Mouse (Mus musculus): ENCODE data around the gene Smim26. TPM values are rescaled to one million over a fixed set of nuclear protein-coding genes. Genes with fewer than 3 reads are reported as not detected.

The Smim26 gene
- polyA plus RNA-seq, 1 experiment from 2014 or later = 82.4 TPM

GRCm38 (mm10) chr2:144598006-144598405 lies 4.2 kb downstream of the Smim26 start:
- no peak for ATAC-seq (ENCODE audit: low FRiP score)
- Histone ChIP-seq H3K4me2 (no peak overlapping the region), H3K36me3 (no peaks in the 10 kb centered on the region), H3K9ac (replicated peaks) (no peak overlapping the region), H3K27ac (replicated peaks) (no peak overlapping the region), H3K27me3 (replicated peaks) (no peaks in the 10 kb centered on the region), H3K4me3 (replicated peaks) (no peak overlapping the region), H3K9me3 (replicated peaks) (no peaks in the 10 kb centered on the region), H3K4me1 (peaks cover 22% of the 10 kb centered on the region)
- WGBS = 79% methylated on average over 2 of the region's 2 CpGs

DNA sequence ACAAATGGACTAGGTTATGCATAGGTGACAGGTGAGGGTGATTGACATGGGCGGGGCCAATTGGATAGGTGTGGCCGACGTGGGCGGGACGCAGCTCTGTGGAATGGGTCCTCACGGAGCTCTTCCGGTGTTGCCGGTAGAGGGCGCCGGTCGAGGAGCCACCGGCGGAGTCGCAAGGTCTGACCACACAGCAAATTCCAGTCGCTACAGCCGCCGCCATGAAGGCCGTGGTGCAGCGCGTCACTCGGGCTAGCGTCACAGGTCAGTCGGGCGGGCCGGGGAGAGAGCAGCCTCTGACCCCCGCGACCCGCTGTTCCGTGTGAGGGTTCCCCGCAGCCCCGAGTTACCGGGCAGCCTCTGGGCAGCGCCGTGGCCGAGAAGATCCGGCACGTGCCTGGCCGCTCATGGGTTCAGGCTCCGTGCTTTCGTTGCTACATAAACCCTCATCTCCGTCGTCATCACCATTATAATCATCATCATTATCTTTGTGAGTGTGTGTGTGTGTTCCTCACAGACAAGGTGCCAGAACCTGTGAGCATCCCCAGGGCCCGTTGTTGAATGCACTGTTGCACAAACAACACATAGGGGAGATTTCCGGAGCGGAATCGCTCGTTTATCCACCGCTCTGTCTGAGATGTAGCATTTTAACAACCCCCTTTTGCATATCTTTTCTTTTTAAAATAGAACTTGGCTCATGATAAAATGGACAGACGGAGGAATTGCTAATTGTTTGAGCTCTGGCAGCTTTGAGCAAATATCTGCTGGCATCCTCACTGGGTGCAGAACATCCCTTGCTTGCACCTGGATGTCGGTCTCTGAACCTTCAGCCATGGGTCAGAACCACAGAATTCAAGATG lies 6.2 kb downstream of the Smim26 start, which contains the start of gene Dtd1:
Gene Dtd1, plus strand, starts transcription at position 67 of the 857 bp plus-strand sequence.
- H3K4me1 ChIP-seq = peaks cover 12% of the 10 kb centered on the region
- H3K27ac ChIP-seq (replicated peaks) = peak within 1 kb of the TSS; percentile 88
- WGBS = 1% methylated on average over 50 of the region's 50 CpGs
- peak within 1 kb of the TSS; percentile 64 for H3K4me2 ChIP-seq
- no peaks in the 10 kb centered on the region for H3K9me3 ChIP-seq (replicated peaks)
- H3K36me3 ChIP-seq = no peaks in the 10 kb centered on the region; the same call in none of the 2 replicates
- no peaks in the 10 kb centered on the region for H3K27me3 ChIP-seq (replicated peaks)
- H3K4me3 ChIP-seq (replicated peaks) = peak within 1 kb of the TSS; percentile 59
- peak; percentile 90 for ATAC-seq (ENCODE audit: low FRiP score)
- H3K9ac ChIP-seq (replicated peaks) = peak within 1 kb of the TSS; percentile 76

DNA sequence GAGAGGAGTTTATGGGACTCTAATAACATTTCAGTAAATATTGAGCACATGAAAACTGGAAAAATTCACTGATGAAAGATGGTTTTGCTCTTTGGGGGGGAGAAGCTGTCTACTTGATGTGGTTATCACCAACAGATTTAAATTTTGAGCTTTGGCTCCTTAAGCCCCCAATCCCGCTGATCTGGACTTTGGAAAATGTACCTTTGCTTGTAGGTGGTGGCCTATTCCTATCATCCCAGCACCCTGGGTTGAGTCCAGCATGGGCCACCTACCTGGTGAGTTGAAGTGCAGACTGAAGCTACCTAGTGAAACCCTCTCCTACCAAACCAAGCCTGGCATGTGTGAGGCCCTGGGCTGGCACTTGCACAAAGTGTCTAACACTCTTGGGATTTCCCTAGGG lies 7.7 kb downstream of the Smim26 start:
- Histone ChIP-seq H3K36me3 (peaks cover 10% of the 10 kb centered on the region), H3K27me3 (replicated peaks) (no peaks in the 10 kb centered on the region), H3K27ac (replicated peaks) (no peak overlapping the region), H3K9me3 (replicated peaks) (no peaks in the 10 kb centered on the region), H3K9ac (replicated peaks) (no peak overlapping the region), H3K4me2 (no peak overlapping the region), H3K4me3 (replicated peaks) (no peak overlapping the region), H3K4me1 (peaks cover 12% of the 10 kb centered on the region)
- whole genome bisulfite sequencing = 100% methylated on average over 1 of the region's 1 CpGs
- no peak for ATAC-seq (ENCODE audit: low FRiP score)

DNA sequence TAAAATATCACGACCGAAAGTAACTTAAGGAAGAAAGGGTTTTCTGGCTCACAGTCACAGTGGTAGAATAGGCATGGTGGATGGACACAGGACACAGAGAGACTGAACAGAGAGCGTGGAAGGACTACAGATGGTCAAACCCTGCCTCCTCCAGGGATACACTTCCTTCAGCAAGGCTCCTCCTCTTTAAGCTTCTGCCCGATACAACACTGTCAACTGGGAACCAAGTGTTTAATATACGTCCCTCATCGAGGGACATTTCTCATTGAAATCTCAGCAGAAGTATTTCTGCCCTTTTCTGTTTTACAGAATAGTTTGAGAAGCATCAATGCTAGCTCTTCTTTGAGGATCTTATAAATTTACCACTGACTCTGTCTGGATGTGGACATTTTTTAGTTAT lies 20.1 kb downstream of the Smim26 start:
- no peaks in the 10 kb centered on the region for H3K27me3 ChIP-seq (replicated peaks)

DNA sequence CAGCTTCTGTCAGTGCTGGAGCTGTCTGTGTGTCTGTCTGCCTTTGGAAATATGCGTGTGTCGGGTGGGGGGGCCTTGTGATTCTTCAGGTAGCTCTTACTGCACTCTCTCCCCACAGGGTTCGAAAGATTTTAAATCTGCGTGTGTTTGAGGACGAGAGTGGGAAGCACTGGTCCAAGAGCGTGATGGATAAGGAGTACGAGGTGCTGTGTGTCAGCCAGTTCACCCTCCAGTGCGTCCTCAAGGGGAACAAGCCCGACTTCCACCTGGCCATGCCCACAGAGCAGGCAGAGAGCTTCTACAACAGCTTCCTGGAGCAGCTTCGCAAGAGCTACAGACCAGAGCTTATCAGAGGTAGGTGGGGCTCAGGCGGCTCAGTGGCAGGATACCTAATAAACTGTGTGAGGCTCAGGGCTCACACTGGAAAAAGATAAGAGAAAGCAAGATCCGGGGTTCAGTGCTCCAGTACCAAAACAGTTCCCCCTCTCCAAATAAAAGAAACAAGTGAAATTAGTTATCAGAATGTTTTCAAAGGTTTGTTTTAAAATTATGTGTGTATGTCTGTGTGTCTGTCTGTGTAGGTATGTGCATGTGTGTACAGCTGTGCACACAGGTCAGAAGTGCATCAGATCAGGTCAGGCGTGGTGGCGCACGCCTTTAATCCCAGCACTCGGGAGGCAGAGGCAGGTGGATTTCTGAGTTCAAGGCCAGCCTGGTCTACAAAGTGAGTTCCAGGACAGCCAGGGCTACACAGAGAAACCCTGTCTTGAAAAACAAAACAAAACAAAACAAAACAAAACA lies 23.4 kb downstream of the Smim26 start:
- Histone ChIP-seq H3K9ac (replicated peaks) (no peak overlapping the region), H3K4me3 (replicated peaks) (no peak overlapping the region), H3K36me3 (peaks cover 6% of the 10 kb centered on the region; the same call in 1 of the 2 replicates), H3K4me1 (no peaks in the 10 kb centered on the region), H3K27me3 (replicated peaks) (no peaks in the 10 kb centered on the region), H3K27ac (replicated peaks) (no peak overlapping the region), H3K9me3 (replicated peaks) (0 out of 2 replicates have a peak, but pooled peaks cover 3% of the 10 kb centered on the region), H3K4me2 (no peak overlapping the region)
- no peak for ATAC-seq (ENCODE audit: low FRiP score)
- WGBS = 92% methylated on average over 16 of the region's 16 CpGs

More for the DNA sequence above, 20.1 kb downstream of the Smim26 start:
- Histone ChIP-seq H3K9me3 (replicated peaks) (0 out of 2 replicates have a peak, but pooled peaks cover 3% of the 10 kb centered on the region), H3K4me3 (replicated peaks) (no peak overlapping the region), H3K36me3 (peaks cover 2% of the 10 kb centered on the region; the same call in 1 of the 2 replicates), H3K9ac (replicated peaks) (no peak overlapping the region), H3K27ac (replicated peaks) (no peak overlapping the region), H3K4me2 (no peak overlapping the region), H3K4me1 (no peaks in the 10 kb centered on the region)
- WGBS = 92% methylated on average over 6 of the region's 6 CpGs
- ATAC-seq (ENCODE audit: low FRiP score) = no peak

- no peaks in the 10 kb centered on the region for H3K27me3 ChIP-seq (replicated peaks)
- no peaks in the 10 kb centered on the region for H3K9me3 ChIP-seq (replicated peaks)
- no peak overlapping the region for H3K4me2 ChIP-seq
- no peak overlapping the region for H3K27ac ChIP-seq (replicated peaks)
- H3K36me3 ChIP-seq = peaks cover 17% of the 10 kb centered on the region
- H3K4me3 ChIP-seq (replicated peaks) = no peak overlapping the region
- H3K9ac ChIP-seq (replicated peaks) = no peak overlapping the region
- no peaks in the 10 kb centered on the region for H3K4me1 ChIP-seq
- WGBS = 41% methylated on average over 6 of the region's 6 CpGs
- no peak for ATAC-seq (ENCODE audit: low FRiP score)
Observed at GRCm38 (mm10) chr2:144621491-144621890, 27.6 kb downstream of the Smim26 start.

- H3K4me1 ChIP-seq = peaks cover 10% of the 10 kb centered on the region
- 84% methylated on average over 2 of the region's 2 CpGs for WGBS
- H3K27ac ChIP-seq (replicated peaks) = no peak overlapping the region
- no peak overlapping the region for H3K4me3 ChIP-seq (replicated peaks)
- H3K9me3 ChIP-seq (replicated peaks) = no peaks in the 10 kb centered on the region
- no peak for ATAC-seq (ENCODE audit: low FRiP score)
- peaks cover 6% of the 10 kb centered on the region for H3K36me3 ChIP-seq
- no peak overlapping the region for H3K9ac ChIP-seq (replicated peaks)
- no peak overlapping the region for H3K4me2 ChIP-seq
- no peaks in the 10 kb centered on the region for H3K27me3 ChIP-seq (replicated peaks)
Observed at GRCm38 (mm10) chr2:144633551-144633950, 39.7 kb downstream of the Smim26 start.

DNA sequence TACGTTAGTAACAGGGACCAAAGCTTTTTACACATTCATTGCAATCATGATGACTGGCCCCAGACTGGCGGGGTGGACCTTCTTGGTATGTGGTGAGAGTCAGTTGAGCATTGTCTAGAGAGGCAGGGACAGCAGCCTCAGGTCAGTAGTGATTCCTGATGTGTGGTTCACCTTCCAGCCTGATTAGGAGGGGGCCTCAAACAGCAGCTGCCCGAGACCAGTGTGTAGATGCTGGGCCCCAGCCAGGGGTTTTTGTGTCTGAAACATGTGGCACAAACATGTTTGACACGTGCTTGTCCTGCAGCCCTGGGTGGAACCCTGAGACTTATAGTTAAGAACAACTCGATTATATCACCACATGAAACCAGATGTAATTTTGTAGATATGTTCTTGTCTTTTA lies 40.4 kb downstream of the Smim26 start:
- Histone ChIP-seq H3K27me3 (replicated peaks) (no peaks in the 10 kb centered on the region), H3K36me3 (peaks cover 6% of the 10 kb centered on the region), H3K4me1 (peaks cover 10% of the 10 kb centered on the region), H3K4me2 (no peak overlapping the region), H3K4me3 (replicated peaks) (no peak overlapping the region), H3K9me3 (replicated peaks) (no peaks in the 10 kb centered on the region), H3K27ac (replicated peaks) (peak overlapping the region; percentile 49), H3K9ac (replicated peaks) (no peak overlapping the region)
- peak; percentile 10; the same call in 1 of the 2 replicates for ATAC-seq (ENCODE audit: low FRiP score)
- 67% methylated on average over 5 of the region's 5 CpGs for WGBS

DNA sequence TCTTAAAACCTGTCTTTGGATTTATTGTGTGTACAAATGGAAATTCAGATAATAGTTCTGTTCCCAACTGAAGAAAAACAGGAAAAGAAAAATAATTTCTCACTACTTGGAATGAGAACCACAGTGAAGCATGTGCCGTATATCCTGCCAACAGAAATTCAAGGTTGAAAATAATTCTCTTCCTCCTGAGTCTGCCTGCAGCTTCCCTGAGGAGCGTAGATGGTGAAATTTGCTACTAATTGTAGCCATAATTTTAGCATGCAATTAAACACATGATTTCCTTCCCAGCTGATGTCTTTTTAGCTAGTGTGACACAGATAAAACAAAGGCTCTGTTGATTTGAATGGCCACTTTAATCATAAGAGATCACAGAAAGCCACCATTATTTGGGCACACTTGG lies 40.9 kb downstream of the Smim26 start:
- Histone ChIP-seq H3K27ac (replicated peaks) (peak overlapping the region; percentile 70; the same call in 1 of the 2 replicates), H3K4me2 (no peak overlapping the region), H3K36me3 (peaks cover 6% of the 10 kb centered on the region), H3K4me3 (replicated peaks) (no peak overlapping the region), H3K27me3 (replicated peaks) (no peaks in the 10 kb centered on the region), H3K9ac (replicated peaks) (no peak overlapping the region), H3K9me3 (replicated peaks) (no peaks in the 10 kb centered on the region), H3K4me1 (peaks cover 10% of the 10 kb centered on the region)
- WGBS = 26% methylated on average over 2 of the region's 2 CpGs
- ATAC-seq (ENCODE audit: low FRiP score) = peak; percentile 67

DNA sequence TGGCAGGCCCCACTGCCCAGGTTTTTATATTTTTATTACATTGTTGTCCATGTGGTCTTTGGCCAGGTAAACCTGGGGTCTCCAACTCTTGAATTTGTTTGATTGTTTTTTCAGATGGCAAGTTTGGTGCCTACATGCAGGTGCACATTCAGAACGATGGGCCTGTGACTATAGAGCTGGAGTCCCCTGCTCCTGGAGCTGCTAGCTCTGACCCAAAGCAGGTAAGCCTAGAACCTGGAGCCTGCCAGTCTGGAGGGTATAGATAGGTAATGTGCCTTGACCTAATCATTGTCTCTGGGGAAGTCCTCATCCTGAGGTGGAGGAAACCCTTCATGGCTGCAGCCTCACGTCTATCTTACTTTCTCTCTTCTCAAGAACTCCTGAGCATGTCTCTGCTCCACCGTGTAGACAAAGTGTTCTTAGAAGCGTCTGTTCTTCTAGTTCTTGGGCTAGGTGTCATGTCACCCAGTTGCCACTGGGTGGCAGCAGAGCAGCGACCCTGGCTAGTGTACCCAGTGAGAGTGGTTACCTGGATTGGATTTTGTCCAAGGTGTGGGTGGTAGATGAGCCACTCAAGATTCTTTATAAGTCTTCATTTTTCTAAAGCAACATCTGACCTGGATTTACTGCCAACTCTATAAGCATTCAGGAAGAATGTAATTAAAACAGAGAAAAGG lies 41.9 kb downstream of the Smim26 start:
- ATAC-seq (ENCODE audit: low FRiP score) = peak; percentile 69
- no peak overlapping the region for H3K4me2 ChIP-seq
- WGBS = 21% methylated on average over 5 of the region's 5 CpGs
- H3K27ac ChIP-seq (replicated peaks) = peak overlapping the region; percentile 70
- no peaks in the 10 kb centered on the region for H3K9me3 ChIP-seq (replicated peaks)
- H3K36me3 ChIP-seq = peaks cover 6% of the 10 kb centered on the region
- H3K9ac ChIP-seq (replicated peaks) = no peak overlapping the region
- peaks cover 10% of the 10 kb centered on the region for H3K4me1 ChIP-seq
- H3K4me3 ChIP-seq (replicated peaks) = no peak overlapping the region
- H3K27me3 ChIP-seq (replicated peaks) = no peaks in the 10 kb centered on the region

DNA sequence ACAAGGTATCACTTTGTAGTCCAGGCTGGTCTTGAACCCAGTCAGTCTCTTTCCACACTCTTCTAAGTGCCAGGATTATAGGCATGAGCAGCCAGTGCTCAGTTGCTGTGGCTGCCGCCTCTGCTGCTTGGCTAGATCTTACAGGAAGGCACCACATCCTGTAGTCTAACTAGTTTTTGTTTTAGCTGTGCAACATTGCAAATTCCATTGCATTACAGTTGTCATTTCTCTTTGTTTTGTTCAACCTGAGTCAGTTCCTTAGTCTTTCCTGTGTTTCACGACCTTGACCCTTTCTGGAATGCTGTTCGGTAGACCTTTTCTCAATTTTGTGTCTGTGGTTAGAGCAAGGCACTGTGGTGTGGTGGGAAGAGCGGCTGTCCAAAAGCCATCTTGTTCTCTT lies 43.4 kb downstream of the Smim26 start:
- Histone ChIP-seq H3K27me3 (replicated peaks) (no peaks in the 10 kb centered on the region), H3K4me2 (no peak overlapping the region), H3K9me3 (replicated peaks) (no peaks in the 10 kb centered on the region), H3K27ac (replicated peaks) (no peak overlapping the region), H3K4me3 (replicated peaks) (no peak overlapping the region), H3K4me1 (peaks cover 10% of the 10 kb centered on the region), H3K9ac (replicated peaks) (no peak overlapping the region), H3K36me3 (peaks cover 6% of the 10 kb centered on the region)
- WGBS = 84% methylated on average over 4 of the region's 4 CpGs
- no peak for ATAC-seq (ENCODE audit: low FRiP score)

All from neural tube, embryonic 15.5 days (tissue).